Mouse (Mus musculus): ENCODE results near the gene Arsg.

The Arsg gene

GRCm38 (mm10) chr11:109495771-109496474 lies 22.7 kb downstream of the Arsg start:
- DNase-seq (ENCODE audit: low spot score), result no peak

GRCm38 (mm10) chr11:109496475-109496993 lies 23.4 kb downstream of the Arsg start:
- DNase-seq (ENCODE audit: low spot score), result no peak

DNA sequence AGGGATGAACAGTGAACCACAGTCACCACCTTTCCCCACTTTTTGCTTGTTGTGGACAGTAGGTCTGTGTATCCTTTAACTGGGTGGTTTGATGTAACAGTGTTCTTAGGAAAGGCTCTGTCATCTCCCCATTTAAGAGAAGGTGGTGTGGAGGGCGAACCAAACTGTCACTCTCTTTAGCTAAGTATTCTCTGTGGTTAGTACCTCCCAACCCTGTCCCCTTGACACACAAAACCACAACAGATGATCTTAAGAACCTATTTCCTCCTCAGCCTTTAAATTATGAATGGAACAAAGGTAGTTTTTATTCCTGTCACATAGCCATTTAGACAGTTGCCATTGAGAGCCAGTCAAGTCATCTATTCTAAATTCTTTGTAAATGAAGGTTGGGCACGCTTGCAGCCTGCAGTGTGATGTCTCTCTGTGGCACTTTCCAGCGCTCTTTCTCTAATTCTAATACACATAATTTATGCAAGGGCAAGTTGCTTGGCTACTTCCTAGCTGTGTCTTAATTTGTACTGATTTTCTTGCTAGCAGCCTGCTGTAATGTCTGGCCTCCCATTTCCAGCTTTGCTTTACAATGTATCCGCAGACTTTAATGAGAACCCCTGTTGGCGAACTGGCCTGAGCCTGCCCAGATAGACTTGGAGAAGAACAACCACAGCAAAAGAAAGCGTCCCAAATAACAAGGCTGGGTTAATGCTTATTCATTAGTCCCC lies 24.0 kb downstream of the Arsg start:
- no peak for DNase-seq (ENCODE audit: low spot score)

DNA sequence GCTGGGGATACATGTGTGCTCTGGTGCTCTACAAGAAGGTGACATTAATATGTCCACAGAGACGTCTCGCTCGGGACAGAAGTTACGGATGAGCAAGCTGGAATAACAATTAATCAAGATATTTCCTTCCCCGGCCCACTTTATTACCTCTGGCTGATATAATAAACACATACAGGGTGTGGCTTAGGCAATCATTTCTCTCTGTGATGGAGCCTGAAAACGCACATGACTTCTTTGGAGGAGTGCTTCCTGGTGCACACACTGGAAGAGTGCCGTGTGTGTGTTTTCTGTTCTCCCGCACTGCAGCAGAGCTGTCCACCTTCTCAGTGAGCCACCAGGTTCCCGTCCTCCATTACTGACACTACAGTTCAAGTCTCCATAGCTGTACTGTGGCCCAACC lies 24.8 kb downstream of the Arsg start:
- DNase-seq (ENCODE audit: low spot score), result no peak

DNA sequence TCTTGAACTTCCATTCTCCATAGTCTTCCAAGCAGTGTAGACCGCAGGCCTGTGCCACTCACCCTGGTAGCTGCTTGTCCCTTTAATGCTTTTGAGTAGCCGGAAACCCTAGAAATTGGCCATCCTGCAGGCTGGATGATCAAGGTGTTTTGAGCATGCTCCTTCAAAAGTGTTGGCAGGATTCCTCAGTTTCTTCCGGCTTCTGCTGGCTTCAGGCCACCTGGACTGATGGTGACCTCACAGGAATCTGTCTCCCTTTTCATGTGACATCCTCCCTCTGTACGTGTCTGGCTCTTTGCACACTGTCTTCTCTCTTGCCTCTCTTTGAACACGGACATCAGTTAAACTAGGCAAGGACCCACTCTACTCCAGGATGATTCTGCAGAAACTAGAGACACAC lies 27.0 kb downstream of the Arsg start:
- DNase-seq (ENCODE audit: low spot score), result no peak

DNA sequence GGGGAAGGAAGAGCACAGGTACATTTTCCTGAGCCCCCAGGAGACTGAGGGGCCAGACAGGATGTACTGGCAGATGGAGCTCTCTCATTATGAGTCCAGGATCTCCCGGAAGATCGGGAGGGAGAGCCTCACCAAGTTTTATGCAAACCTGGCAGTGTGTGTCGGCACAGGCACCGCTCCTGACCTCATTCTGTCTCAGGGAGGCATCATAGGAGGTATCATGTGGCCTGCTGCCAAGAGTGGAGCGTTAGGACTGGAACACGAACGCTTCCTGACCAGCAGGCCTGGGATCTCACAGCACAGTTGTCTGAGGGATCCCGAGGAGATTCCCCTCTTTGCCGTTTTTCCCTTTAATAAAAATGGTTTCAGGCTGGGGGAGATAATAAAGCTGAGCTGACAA lies 31.8 kb downstream of the Arsg start:
- no peak for DNase-seq (ENCODE audit: low spot score)

- DNase-seq (ENCODE audit: low spot score), result no peak
These were observed 32.6 kb downstream of the Arsg start for GRCm38 (mm10) chr11:109505823-109506222.

DNA sequence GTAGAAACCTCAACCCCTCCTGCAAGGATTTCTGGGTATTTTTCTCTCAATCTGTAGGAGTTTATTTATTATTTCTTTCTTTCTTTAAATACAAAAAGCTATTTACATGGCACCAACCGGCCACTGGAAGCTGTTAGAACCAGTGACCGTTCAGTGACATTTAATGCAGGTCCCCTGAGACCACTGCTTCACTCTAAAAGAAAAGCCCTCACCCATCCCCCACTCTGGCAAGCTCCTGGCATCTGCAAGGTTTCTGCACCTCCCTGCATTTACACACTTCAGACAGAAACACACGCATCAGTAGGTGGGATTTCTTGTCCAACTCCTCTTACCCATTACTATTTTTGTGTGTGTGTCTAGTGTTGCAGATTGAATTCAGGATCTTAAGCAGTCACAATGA lies 33.9 kb downstream of the Arsg start:
- no peak for DNase-seq (ENCODE audit: low spot score)

DNA sequence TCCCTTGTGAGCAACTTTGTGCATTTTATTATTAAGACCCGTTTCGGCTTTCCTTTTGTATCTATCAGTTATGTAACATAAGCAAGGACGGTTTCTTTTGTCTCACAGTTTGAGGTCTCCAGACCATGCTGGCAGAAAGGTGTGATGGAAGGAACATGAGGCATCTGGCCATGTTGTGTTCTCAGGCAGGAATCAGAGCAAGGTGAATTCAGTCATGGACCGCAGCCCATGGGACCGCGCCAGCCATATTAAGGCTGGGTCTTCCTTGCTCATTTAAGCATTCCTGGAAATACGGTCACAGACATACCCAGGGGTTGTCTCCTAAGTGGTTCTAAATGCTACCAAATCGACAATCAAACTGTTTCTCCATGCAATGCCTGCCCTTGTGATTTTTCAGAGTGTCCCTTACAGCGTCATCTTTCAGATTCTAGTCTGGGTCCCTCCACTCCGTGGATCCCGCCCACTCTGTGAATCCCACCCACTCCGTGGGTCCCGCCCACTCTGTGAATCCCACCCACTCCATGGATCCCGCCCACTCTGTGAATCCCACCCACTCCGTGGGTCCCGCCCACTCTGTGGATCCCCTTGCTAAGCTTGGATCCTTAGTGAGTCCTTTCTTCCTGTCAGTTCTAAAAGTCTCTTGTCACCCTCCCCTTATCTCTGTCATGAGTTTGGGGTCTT lies 40.0 kb downstream of the Arsg start:
- DNase-seq (ENCODE audit: low spot score), result no peak

DNA sequence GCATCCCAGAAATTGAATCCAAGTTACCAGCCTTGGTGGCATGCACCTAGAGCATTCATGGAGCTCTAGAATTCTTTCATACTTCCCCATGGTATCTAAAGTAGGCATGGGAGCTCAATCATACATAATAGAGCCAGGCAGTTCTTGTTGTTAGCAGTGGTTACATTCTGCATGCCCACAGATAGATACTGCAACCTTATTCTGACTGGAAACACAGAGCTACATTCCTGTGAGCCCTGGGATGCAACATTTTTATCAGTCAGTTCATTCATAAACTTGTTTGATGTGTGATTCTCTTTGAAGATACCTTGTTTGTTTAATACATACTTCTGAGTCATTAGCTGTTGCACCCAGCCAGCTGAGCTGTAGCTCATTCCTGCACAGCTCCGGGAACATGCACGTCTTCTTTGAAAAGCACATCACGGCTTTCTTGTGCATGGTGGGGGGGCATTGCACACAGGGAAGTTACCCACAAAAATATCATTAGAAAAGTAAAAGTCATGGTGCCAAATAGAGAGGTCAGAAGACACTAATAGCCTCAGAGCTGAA lies 41.0 kb downstream of the Arsg start:
- no peak for DNase-seq (ENCODE audit: low spot score)

DNA sequence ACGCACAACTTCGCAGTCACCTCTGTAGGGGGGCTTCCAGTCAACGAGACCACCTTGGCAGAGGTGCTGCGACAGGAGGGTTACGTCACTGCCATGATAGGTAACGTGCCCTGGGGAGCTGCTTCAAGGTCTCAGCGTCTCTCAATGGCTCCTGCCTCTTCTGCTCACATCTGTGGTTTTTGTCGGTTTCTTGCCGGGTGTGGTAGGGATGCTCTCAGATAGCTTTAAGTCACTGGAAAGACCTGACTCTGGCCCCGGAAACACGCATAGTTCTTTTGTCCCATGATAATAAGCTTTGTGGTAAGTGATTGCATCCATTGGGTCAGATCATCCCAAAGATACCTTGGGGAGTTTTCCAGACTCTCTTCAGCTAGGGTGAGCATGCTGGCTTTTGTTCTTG lies 44.2 kb downstream of the Arsg start:
- no peak for DNase-seq (ENCODE audit: low spot score)

DNA sequence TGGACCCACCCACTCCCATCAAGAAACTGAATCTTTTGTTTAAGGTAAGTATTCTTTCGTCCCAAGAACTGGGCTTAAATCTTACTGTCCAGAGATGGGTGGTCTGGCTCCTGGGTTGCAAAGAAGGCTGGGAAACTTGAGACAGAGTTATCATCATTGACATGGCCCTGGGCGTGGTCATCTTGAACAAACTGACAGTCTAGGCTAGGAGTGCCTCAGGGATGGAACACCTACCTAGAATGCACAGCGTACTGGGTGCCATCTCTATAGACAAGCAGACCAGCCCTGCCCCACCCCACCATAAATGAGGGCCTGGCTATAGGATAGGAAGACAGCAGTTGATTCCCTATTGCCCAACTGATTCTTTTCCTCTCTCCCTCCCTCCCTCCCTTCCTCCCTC lies 44.6 kb downstream of the Arsg start:
- DNase-seq (ENCODE audit: low spot score), result no peak

DNA sequence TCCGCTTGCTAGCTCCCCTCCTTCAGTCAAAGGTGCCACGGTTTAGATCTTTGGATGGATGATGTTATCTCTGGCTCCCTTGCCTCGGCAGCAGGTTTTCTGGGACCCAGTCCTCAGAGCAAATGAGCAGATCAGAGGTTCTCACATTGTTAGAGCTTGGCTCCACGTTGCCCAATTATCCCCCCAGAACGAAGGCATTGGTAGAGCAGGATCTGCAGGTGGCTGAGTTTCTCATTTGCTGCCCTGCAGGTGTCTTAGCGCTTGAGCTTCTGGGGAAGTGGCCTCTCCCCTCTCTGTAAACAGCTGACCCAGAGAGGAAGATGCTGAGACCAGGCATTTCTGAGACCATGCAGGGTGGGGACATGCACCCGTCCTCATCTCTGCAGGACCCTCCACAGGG lies 47.8 kb downstream of the Arsg start:
- no peak for DNase-seq (ENCODE audit: low spot score)

DNA sequence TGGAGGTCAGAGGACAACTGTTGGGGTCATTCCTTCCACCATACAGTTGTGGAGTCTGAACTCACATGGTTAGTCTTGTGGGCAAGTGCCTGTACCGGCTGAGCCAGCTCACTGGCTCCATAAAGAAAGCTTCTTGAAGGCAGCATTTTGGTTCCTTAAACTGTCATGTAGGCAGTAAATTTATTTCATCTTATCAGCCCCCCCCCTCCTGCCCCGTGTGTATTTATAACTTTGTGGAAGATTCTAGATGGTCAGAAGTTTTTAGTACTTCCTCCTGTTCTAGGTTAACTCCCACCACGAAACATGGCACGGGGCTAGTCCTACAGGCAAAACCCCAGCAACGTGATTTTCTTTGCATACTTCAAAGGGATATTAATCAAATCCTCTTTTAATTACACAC lies 51.7 kb downstream of the Arsg start:
- no peak for DNase-seq (ENCODE audit: low spot score)

DNA sequence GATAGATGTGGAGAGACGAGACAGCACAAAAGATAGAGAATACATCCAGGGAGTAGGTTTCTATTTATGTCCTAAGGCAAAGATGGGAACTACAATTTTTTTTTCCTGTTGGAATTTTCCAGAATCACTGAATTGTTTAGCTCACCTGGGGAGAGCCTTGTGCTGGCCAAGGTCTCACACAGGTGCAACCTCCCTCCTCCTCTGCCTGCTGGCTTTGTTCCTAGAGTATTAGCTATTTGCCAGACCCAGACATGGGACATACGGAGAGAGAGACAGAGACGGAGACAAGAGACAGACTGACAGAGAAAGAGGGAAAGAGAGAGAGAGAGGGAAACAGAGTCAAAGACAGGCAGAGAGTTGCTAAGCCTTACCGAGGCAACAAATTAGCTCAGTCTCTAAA lies 52.4 kb downstream of the Arsg start:
- no peak for DNase-seq (ENCODE audit: low spot score)

GRCm38 (mm10) chr11:109530030-109530429 lies 56.9 kb downstream of the Arsg start:
- no peak for DNase-seq (ENCODE audit: low spot score)

- DNase-seq (ENCODE audit: low spot score), result no peak
These were observed 62.8 kb downstream of the Arsg start for GRCm38 (mm10) chr11:109535966-109536365.

GRCm38 (mm10) chr11:109536939-109537338 lies 63.8 kb downstream of the Arsg start:
- DNase-seq (ENCODE audit: low spot score), result no peak

DNA sequence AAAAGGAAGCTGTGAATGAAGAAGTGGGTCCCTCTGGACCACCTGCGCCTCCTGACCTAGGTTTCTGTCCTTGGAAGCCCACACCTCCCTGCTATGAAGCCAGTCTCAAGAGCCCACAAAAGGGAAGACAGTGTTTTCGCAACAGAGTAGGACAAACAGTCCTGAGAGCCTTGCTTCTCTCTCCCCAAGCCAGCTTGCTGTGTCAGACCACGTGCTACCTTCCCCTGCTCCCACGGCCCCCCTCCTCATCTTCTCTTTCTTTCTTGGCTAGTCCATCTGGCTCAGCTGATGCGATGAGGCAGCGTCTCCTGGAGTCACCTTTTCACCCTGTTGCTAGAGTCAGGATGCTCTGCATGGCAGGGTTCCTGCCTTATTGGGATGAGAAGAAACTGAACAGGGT lies 66.1 kb downstream of the Arsg start:
- DNase-seq (ENCODE audit: low spot score), result no peak

GRCm38 (mm10) chr11:109543466-109543865 lies 70.3 kb downstream of the Arsg start:
- DNase-seq (ENCODE audit: low spot score), result no peak

DNA sequence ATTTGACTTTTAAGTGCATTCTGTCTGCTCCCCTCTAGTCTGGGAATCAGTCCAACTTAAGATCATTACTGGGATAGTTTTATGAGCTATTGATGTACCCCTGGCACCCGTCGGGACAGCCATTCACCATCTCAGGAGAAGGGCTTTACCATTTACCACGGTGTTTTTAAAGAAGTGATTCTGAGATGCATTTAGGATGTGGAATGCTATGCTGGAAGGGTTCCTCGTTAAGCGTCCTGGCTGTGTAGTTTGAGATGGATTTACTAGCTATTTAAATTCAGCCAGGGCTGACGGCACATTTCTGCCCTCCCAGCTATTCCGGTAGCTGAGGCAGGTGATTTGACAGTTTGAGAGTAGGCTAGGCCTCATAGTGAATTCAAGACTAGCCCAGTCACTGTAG lies 71.3 kb downstream of the Arsg start:
- no peak for DNase-seq (ENCODE audit: low spot score)

- no peak for DNase-seq (ENCODE audit: low spot score)
These were observed 72.1 kb downstream of the Arsg start for GRCm38 (mm10) chr11:109545265-109545664.

DNA sequence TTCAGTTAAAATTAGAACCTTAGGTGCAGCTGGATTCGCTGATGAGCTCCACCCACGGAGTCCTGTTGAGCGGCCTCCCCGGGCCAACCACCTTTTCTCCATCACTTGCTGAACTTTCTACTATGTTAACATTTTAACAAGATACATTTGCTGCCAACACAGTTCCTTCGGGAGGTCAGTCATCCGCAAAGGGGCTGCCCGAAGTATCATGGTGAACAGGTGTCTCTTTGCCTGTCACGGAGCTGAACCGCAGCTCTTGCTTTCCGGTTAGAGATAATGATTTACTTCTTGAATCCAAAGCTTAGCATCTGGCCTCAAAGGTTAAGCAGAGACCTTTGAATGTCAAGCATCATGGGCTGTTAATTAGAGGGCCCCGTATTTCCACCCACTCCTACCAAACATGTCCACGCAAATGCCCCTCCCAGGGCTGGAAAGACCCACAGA lies 72.5 kb downstream of the Arsg start:
- DNase-seq (ENCODE audit: low spot score), result no peak

Data from layer of hippocampus, adult 11-12 months (tissue).